Mouse (Mus musculus): ENCODE data around the gene Scgb1b15. TPM values are rescaled to one million over a fixed set of nuclear protein-coding genes. Genes with fewer than 3 reads are reported as not detected.
"Not testable (repeated sequence)": the region's sequence is repeated elsewhere in the genome, so short reads cannot be mapped to it uniquely, and the experiment has no call there.

Scgb1b15 gene
- total RNA-seq (2021) (not detected), polyA plus RNA-seq (2012; rRNA removed) (not detected in 2 replicates)
- long read RNA-seq: 0 reads

GRCm38 (mm10) chr7:32836254-32836653 is at the start of gene Scgb1b15:
Scgb1b15 (plus strand) TSS chr7:32836554.
- H3K9ac ChIP-seq (ENCODE audit: low read depth, low read length); H3K36me3 ChIP-seq (ENCODE audit: control insufficient read depth, insufficient read depth, low read length); H3K27ac ChIP-seq; H3K27me3 ChIP-seq (ENCODE audit: control insufficient read depth, insufficient read depth, low read length); intact Hi-C loops (cut with DNase I); H3K79me2 ChIP-seq (replicated peaks; ENCODE audit: control insufficient read depth, insufficient read depth, low read length); H3K4me3 ChIP-seq; DNase-seq; H3K4me1 ChIP-seq (ENCODE audit: control insufficient read depth, insufficient read depth, low read length): not testable (repeated sequence)

GRCm38 (mm10) chr7:32829562-32829961 is 6.8 kb upstream of the Scgb1b15 start, which contains the start of gene Scgb2b15:
Scgb2b15 (minus strand) TSS chr7:32829662.
- H3K4me3 ChIP-seq; H3K79me2 ChIP-seq (replicated peaks; ENCODE audit: control insufficient read depth, insufficient read depth, low read length); H3K36me3 ChIP-seq (ENCODE audit: control insufficient read depth, insufficient read depth, low read length); H3K4me1 ChIP-seq (ENCODE audit: control insufficient read depth, insufficient read depth, low read length); H3K9ac ChIP-seq (ENCODE audit: low read depth, low read length); H3K27ac ChIP-seq; intact Hi-C loops (cut with DNase I); H3K27me3 ChIP-seq (ENCODE audit: control insufficient read depth, insufficient read depth, low read length); DNase-seq: not testable (repeated sequence)

Other genes with a start within 250 kb of the Scgb1b15 start
- not detected for gene Scgb2b15, start 6.9 kb upstream of the Scgb1b15 start, total RNA-seq (2021)
- not detected in 2 replicates for gene Scgb2b15, start 6.9 kb upstream of the Scgb1b15 start, polyA plus RNA-seq (2012; rRNA removed)
- gene Scgb2b17, start 220.0 kb downstream of the Scgb1b15 start, total RNA-seq (2021): not detected
- gene Scgb2b17, start 220.0 kb downstream of the Scgb1b15 start, polyA plus RNA-seq (2012; rRNA removed): not detected in 2 replicates
- gene Scgb1b17, start 226.9 kb downstream of the Scgb1b15 start, total RNA-seq (2021): not detected
- not detected in 2 replicates for gene Scgb1b17, start 226.9 kb downstream of the Scgb1b15 start, polyA plus RNA-seq (2012; rRNA removed)

All from heart, adult 2 months (tissue).